Mouse (Mus musculus) cortical plate, adult 2 months (tissue): Measurements from ENCODE around the gene Tamm41.

ENCODE experiments used
- CTCF ChIP-seq: fragments of 200-500 bp; IDR thresholded peaks from 2 replicates; pipeline ENCODE4 v1.5.1; 2011; ENCODE audit warnings: mild to moderate bottlenecking, control low read depth, low read length; ENCODE audit not compliant: insufficient read depth; ENCODE audit errors: extremely low read depth
- POLR2A ChIP-seq: fragments of 200-500 bp; IDR thresholded peaks from 2 replicates; pipeline ENCODE4 v1.6.1; 2011; ENCODE audit warnings: mild to moderate bottlenecking, low read length, control low read depth; ENCODE audit not compliant: insufficient read depth; ENCODE audit errors: extremely low read depth

- no peak for TF ChIP-seq CTCF
- TF ChIP-seq POLR2A: no peak
Measured at GRCm38 (mm10) chr6:114996910-114997309, 40.8 kb downstream of the Tamm41 start.
